ENCODE assay signal across 12 mouse cellular contexts in the genomic region with DNA sequence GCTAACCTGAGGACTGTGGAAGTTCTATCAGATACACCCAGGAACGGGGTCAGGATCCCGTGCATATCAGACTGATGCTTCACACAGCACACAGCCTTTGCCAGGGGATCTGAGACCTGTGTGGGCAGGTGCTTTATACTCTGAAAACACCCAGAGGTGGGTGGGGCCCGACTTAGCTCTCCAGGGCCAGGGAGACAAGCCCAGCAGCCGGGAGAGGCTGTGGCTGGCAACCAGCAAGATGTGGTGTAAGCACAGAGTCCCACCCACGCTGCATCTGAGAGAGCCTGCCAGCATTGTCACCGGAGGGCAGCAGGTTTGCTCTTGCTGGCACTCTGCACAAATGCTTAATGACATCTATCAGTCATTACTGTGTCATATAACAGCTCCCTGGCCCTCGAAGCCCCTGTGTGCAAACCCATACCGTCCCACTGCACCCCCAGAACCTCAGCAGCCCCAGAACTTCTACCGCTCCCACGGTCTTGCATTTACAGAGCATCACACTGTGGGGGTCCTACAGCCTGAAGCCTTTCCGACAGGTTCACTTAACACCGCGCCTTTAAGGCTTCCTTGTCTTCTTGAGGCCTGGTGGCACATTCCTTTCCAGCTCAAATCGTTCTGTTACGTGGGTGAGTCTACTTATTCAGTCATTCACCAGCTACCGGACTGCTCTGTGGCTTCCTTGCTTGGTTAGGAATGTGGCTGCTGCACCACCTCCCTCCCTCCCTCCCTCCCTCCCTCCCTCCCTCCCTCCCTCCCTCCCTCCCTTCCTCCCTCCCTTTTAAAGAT. TPM values are rescaled to one million over a fixed set of nuclear protein-coding genes. Genes with fewer than 3 reads are reported as not detected.
A peak's percentile ranks its signal among the peaks of the same experiment; 100 is the strongest.
DNase-seq lines count a peak whose midpoint lies in the region; ATAC-seq and TF ChIP-seq lines count a peak whose summit lies in the region.
"Had no signal": no experiment of that assay in that cellular context is flagged by ENCODE, and none has a peak within 500 bp of the region (broad histone marks: within the 10 kb centered on the region; RNA-seq: fewer than 3 reads in every experiment).

No protein-coding gene starts in this region.

- TF ChIP-seq CTCF in intestine, postnatal 0 days (IDR thresholded peaks at IDR 0.05; ENCODE audit: low read depth), result no peak
- no peak for TF ChIP-seq CTCF in stomach, postnatal 0 days (IDR thresholded peaks at IDR 0.05; ENCODE audit: low read depth)

- H3K9me3 ChIP-seq in intestine, embryonic 15.5 days, result no peaks in the 10 kb centered on the region
- H3K9me3 ChIP-seq in intestine, postnatal 0 days (ENCODE audit: control insufficient read depth), result no peaks in the 10 kb centered on the region
- H3K9me3 ChIP-seq in embryonic facial prominence, embryonic 14.5 days (ENCODE audit: control insufficient read depth, low read length), result no peaks in the 10 kb centered on the region
- H3K9me3 ChIP-seq in stomach, postnatal 0 days (ENCODE audit: control insufficient read depth, low read length), result no peaks in the 10 kb centered on the region
- no peaks in the 10 kb centered on the region for H3K9me3 ChIP-seq in hindbrain, embryonic 11.5 days (ENCODE audit: control insufficient read depth, low read length)
- H3K9me3 ChIP-seq: midbrain, embryonic 15.5 days had no signal

- no peak overlapping the region for H3K9ac ChIP-seq in intestine, embryonic 15.5 days
- H3K9ac ChIP-seq in intestine, postnatal 0 days (ENCODE audit: low read depth, low read length), result no peak overlapping the region
- no peak overlapping the region for H3K9ac ChIP-seq in embryonic facial prominence, embryonic 14.5 days (ENCODE audit: low read depth, low read length)
- no peak overlapping the region for H3K9ac ChIP-seq in stomach, postnatal 0 days (ENCODE audit: low read length)
- no peak overlapping the region for H3K9ac ChIP-seq in hindbrain, embryonic 11.5 days (ENCODE audit: low read depth, low read length)
- H3K9ac ChIP-seq: midbrain, embryonic 15.5 days had no signal

- ATAC-seq in intestine, embryonic 15.5 days, result peak; percentile 37; the same call in 1 of the 2 replicates
- ATAC-seq in intestine, postnatal 0 days, result no peak
- peak; percentile 63; the same call in 1 of the 2 replicates for ATAC-seq in embryonic facial prominence, embryonic 14.5 days (ENCODE audit: low read depth)
- peak; percentile 59 for ATAC-seq in stomach, postnatal 0 days (ENCODE audit: low FRiP score, low TSS enrichment)
- ATAC-seq in hindbrain, embryonic 11.5 days (ENCODE audit: low FRiP score), result no peak
- ATAC-seq: midbrain, embryonic 15.5 days had no signal

- no peak overlapping the region for H3K4me3 ChIP-seq in intestine, embryonic 15.5 days (replicated peaks)
- H3K4me3 ChIP-seq in intestine, postnatal 0 days (ENCODE audit: low read depth, low read length), result no peak overlapping the region
- H3K4me3 ChIP-seq in embryonic facial prominence, embryonic 14.5 days (ENCODE audit: low read depth, low read length), result no peak overlapping the region
- H3K4me3 ChIP-seq in stomach, postnatal 0 days (ENCODE audit: low read depth, low read length), result no peak overlapping the region
- H3K4me3 ChIP-seq in hindbrain, embryonic 11.5 days (ENCODE audit: low read depth, low read length), result no peak overlapping the region
- H3K4me3 ChIP-seq: midbrain, embryonic 15.5 days had no signal

- H3K27ac ChIP-seq in intestine, embryonic 15.5 days, result no peak overlapping the region
- H3K27ac ChIP-seq in intestine, postnatal 0 days (ENCODE audit: low read depth, low read length), result no peak overlapping the region
- no peak overlapping the region for H3K27ac ChIP-seq in embryonic facial prominence, embryonic 14.5 days (replicated peaks; ENCODE audit: low read depth, low read length)
- no peak overlapping the region for H3K27ac ChIP-seq in stomach, postnatal 0 days (replicated peaks)
- no peak overlapping the region for H3K27ac ChIP-seq in hindbrain, embryonic 11.5 days (ENCODE audit: low read depth, low read length)
- H3K27ac ChIP-seq: midbrain, embryonic 15.5 days had no signal

- no peak for TF ChIP-seq EP300 in stomach, postnatal 0 days (optimal IDR thresholded peaks at IDR 0.05)

- DNase-seq in right cerebral cortex, adult 18-20 months, result peak; percentile 56
- no peak for DNase-seq in right cerebral cortex, postnatal 25 days
- peak; percentile 56 for DNase-seq in embryonic facial prominence, embryonic 14.5 days (ENCODE audit: low spot score)
- peak; percentile 61 for DNase-seq in stomach, postnatal 0 days (ENCODE audit: low spot score)
- DNase-seq in gastrocnemius, adult 8-10 months (ENCODE audit: low spot score in 2 of 2), result no peak
- DNase-seq in hindbrain, embryonic 11.5 days (ENCODE audit: low spot score), result no peak
- DNase-seq: cerebellum, postnatal 25 days; gastrocnemius, postnatal 36 days; heart, postnatal 10 days had no signal

- H3K36me3 ChIP-seq in intestine, embryonic 15.5 days, result no peaks in the 10 kb centered on the region
- no peaks in the 10 kb centered on the region for H3K36me3 ChIP-seq in intestine, postnatal 0 days (ENCODE audit: control insufficient read depth, insufficient read depth)
- no peaks in the 10 kb centered on the region for H3K36me3 ChIP-seq in embryonic facial prominence, embryonic 14.5 days (ENCODE audit: control insufficient read depth, insufficient read depth, low read length)
- no peaks in the 10 kb centered on the region for H3K36me3 ChIP-seq in stomach, postnatal 0 days (ENCODE audit: control insufficient read depth, insufficient read depth, low read length)
- H3K36me3 ChIP-seq in hindbrain, embryonic 11.5 days (ENCODE audit: control insufficient read depth, insufficient read depth, low read length), result no peaks in the 10 kb centered on the region
- H3K36me3 ChIP-seq: midbrain, embryonic 15.5 days had no signal

- H3K27me3 ChIP-seq in intestine, embryonic 15.5 days (replicated peaks), result no peaks in the 10 kb centered on the region
- H3K27me3 ChIP-seq in intestine, postnatal 0 days (replicated peaks; ENCODE audit: control insufficient read depth, insufficient read depth, low read length), result no peaks in the 10 kb centered on the region
- H3K27me3 ChIP-seq in embryonic facial prominence, embryonic 14.5 days (replicated peaks; ENCODE audit: control insufficient read depth, insufficient read depth, low read length), result no peaks in the 10 kb centered on the region
- no peaks in the 10 kb centered on the region for H3K27me3 ChIP-seq in stomach, postnatal 0 days (ENCODE audit: control insufficient read depth, insufficient read depth, low read length)
- H3K27me3 ChIP-seq in hindbrain, embryonic 11.5 days (ENCODE audit: control insufficient read depth, insufficient read depth, low read length), result no peaks in the 10 kb centered on the region
- H3K27me3 ChIP-seq: midbrain, embryonic 15.5 days had no signal

- 71% methylated on average over 16 of the region's 16 CpGs for WGBS in intestine, embryonic 15.5 days
- 63% methylated on average over 16 of the region's 16 CpGs for WGBS in intestine, postnatal 0 days
- whole genome bisulfite sequencing in embryonic facial prominence, embryonic 14.5 days, result 68% methylated on average over 14 of the region's 16 CpGs
- 50% methylated on average over 16 of the region's 16 CpGs for WGBS in stomach, postnatal 0 days
- WGBS in hindbrain, embryonic 11.5 days, result 71% methylated on average over 16 of the region's 16 CpGs

- no peak overlapping the region for H3K4me2 ChIP-seq in intestine, embryonic 15.5 days (replicated peaks)
- no peak overlapping the region for H3K4me2 ChIP-seq in intestine, postnatal 0 days (replicated peaks; ENCODE audit: low read depth)
- H3K4me2 ChIP-seq in embryonic facial prominence, embryonic 14.5 days (ENCODE audit: low read depth, low read length), result no peak overlapping the region
- no peak overlapping the region for H3K4me2 ChIP-seq in stomach, postnatal 0 days (replicated peaks; ENCODE audit: low read depth)
- H3K4me2 ChIP-seq in hindbrain, embryonic 11.5 days (replicated peaks; ENCODE audit: low read depth, low read length), result no peak overlapping the region
- H3K4me2 ChIP-seq: midbrain, embryonic 15.5 days had no signal

- peaks cover 9% of the 10 kb centered on the region; the same call in 1 of the 2 replicates for H3K4me1 ChIP-seq in intestine, embryonic 15.5 days (replicated peaks)
- no peaks in the 10 kb centered on the region for H3K4me1 ChIP-seq in intestine, postnatal 0 days (replicated peaks; ENCODE audit: control insufficient read depth, insufficient read depth, low read length)
- no peaks in the 10 kb centered on the region for H3K4me1 ChIP-seq in embryonic facial prominence, embryonic 14.5 days (ENCODE audit: control insufficient read depth, insufficient read depth, low read length)
- H3K4me1 ChIP-seq in stomach, postnatal 0 days (replicated peaks; ENCODE audit: control insufficient read depth, insufficient read depth), result peaks cover 2% of the 10 kb centered on the region; the same call in 1 of the 2 replicates
- H3K4me1 ChIP-seq in hindbrain, embryonic 11.5 days (replicated peaks; ENCODE audit: control insufficient read depth, insufficient read depth, low read length), result no peaks in the 10 kb centered on the region
- H3K4me1 ChIP-seq: midbrain, embryonic 15.5 days had no signal

RNA-seq across cellular contexts. Expression of gene Pofut2, which starts 21.0 kb away (rescaled TPM):
- 96.7 and 104 TPM in 2 replicates for polyA plus RNA-seq in intestine, embryonic 15.5 days (2015; fragmentation: Nextera tagmentation; extraction: Ambion mirVana)
- 40.4 and 42.2 TPM in 2 replicates for polyA plus RNA-seq in intestine, postnatal 0 days (2015; fragmentation: Nextera tagmentation; extraction: Ambion mirVana)
- 168 and 170 TPM in 2 replicates for polyA plus RNA-seq in embryonic facial prominence, embryonic 14.5 days (2014; fragmentation: Nextera tagmentation; extraction: Ambion mirVana)
- polyA plus RNA-seq in stomach, postnatal 0 days (2015; fragmentation: Nextera tagmentation; extraction: Ambion mirVana), result 50.7 and 54.0 TPM in 2 replicates
- 10 to 100 TPM; 22.7 to 29.5 (median 23.8) TPM for total RNA-seq in gastrocnemius, adult 8-10 months (2022)
- polyA plus RNA-seq in hindbrain, embryonic 11.5 days (2014; fragmentation: Nextera tagmentation; extraction: Ambion mirVana), result 68.4 and 72.6 TPM in 2 replicates

Comparison
In these comparisons a context has a peak if more than half of its experiments do, and no peak if none do; other contexts are left out.
1. ATAC-seq: peak in intestine, embryonic 15.5 days (single experiment), embryonic facial prominence, embryonic 14.5 days (single experiment) and stomach, postnatal 0 days (single experiment); none in intestine, postnatal 0 days (single experiment) and hindbrain, embryonic 11.5 days (single experiment).
2. DNase-seq: peak in right cerebral cortex, adult 18-20 months (single experiment), embryonic facial prominence, embryonic 14.5 days (single experiment) and stomach, postnatal 0 days (single experiment); none in right cerebral cortex, postnatal 25 days (single experiment), gastrocnemius, adult 8-10 months (0 of 2) and hindbrain, embryonic 11.5 days (single experiment).